Mouse (Mus musculus): ENCODE results near the gene Pdcd1lg2. TPM values are rescaled to one million over a fixed set of nuclear protein-coding genes. Genes with fewer than 3 reads are reported as not detected.
A peak's percentile ranks its signal among the peaks of the same experiment; 100 is the strongest.

Gene Pdcd1lg2
- total RNA-seq, 2 experiments from 2014 or later, result not detected

DNA sequence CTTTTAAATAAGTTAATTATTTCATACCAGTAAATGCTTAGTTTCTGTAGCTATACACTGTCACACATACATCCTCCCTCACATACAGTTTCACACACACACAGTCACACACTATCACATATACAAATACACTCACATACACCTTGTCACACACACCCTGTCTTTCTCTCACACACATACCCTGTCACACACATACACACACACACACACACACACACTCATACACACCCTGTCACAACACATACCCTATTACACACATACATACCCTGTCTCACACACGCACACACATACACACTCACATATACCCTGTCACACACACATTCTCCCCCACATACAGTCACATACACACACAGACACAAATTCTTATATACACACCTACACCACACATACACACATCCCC lies 47.3 kb downstream of the Pdcd1lg2 start:
- intact Hi-C loops (cut with DNase I; ENCODE audit: low total_unique reads), result no loop called here
- DNase-seq, result no peak

- no peak for DNase-seq
- intact Hi-C loops (cut with DNase I; ENCODE audit: low total_unique reads), result no loop called here
These were observed 51.7 kb downstream of the Pdcd1lg2 start for GRCm38 (mm10) chr19:29462462-29462861.

DNA sequence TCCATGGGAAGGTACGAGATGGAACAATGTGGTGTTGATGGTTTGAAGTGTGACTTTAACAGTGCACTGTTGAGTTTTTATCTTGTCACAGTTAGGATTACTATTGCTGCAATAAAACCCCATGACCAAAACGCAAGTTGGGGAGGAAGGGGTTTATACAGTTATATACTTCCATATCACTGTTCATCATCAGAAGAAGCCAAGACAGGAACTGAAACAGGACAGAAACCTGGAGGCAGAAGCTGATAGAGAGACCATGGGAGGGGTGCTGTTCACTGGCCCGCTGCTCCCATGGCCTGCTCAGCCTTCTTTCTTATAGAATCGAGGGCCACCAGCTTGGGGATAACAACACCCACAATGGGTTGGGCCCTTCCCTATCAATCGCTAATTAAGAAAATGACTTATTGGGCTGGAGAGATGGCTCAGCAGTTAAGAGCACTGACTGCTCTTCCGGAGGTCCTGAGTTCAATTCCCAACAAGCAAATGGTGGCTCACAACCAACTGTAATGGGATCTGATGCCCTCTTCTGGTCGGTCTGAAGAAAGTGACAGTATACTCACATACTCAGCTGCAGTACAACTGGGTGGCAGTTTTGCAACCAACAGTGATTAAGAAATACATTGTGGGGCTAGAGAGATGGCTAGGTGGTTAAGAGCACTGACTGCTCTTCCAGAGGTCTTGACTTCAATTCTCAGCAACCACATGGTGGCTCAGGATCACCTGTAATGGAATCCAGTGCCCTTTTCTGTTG lies 53.1 kb downstream of the Pdcd1lg2 start:
- no peak for DNase-seq
- intact Hi-C loops (cut with DNase I; ENCODE audit: low total_unique reads), result no loop called here

DNA sequence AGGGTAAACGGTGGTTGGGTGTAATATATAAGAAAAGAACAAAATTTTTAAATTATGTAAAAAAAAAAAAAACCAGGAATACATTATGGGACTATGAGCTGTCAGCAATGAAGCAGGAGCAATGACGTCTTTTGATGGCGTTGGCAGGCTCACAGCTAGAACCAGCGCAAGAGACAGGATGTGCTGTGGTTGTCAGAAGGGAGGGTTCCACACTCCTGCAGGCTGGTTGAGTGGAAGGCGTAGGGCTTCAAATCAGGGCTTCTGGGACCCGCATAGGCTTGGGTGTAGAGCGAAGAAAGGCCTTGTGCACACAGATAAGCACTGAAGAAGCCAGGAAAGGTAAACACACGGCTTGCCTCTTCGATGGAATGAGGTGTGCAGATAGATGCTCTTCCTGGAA lies 56.1 kb downstream of the Pdcd1lg2 start:
- DNase-seq, result no peak
- intact Hi-C loops (cut with DNase I; ENCODE audit: low total_unique reads), result no loop called here

DNA sequence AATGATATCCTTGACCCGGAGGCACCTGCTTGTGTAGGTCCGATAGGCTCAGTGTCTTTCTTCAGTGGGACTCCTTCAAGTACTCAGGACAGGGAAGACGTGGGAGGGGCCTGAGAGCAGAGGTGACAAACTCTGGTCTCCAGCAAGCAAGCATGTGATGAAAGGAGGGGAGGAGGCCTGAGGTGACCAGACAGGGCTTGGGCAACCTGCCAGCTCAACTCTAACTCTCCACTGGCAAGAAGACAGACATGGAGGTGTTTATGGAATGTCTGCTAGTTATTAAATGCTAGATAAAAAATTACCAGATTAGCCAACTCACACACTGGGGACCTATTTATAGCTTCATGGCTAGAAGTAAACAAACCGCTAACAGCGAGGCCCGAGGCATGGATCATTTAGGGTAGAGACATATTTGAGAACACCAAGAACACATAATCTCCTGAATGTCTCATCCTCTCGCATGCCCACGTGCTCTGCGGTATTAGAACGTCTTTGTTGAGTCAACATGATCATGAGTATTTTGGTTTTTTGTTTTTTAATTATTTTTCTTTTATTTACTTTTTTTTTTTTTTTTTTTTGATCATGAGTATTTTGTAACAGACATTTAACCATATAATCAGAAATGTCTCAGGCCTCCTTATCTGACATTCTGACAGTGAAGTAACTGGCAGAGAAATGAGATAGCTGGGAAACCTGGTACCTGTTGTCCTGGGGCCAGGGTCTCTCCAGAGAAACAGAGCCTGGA lies 58.4 kb downstream of the Pdcd1lg2 start:
- peak; percentile 25 for DNase-seq
- intact Hi-C loops (cut with DNase I; ENCODE audit: low total_unique reads), result no loop called here

GRCm38 (mm10) chr19:29469686-29470254 lies 59.1 kb downstream of the Pdcd1lg2 start:
- intact Hi-C loops (cut with DNase I; ENCODE audit: low total_unique reads), result no loop called here
- DNase-seq, result no peak

DNA sequence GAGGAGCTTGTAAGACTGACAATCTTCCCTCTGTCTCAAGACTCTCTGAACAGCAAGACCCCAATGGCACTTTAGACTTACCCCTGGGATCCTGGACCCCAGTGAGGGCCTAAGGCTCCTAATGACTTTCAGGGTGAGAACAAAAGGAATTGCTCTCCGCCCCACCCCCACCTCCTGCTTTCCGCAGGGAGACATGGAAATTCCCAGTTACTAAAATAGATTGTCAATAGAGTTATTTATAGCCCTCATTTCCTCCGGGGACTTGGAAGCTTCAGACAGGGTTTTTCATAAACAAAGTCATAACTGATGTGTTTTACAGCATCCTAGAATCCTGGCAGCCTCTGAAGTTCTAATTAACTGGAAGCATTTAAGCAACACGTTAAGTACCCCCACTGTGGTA lies 59.9 kb downstream of the Pdcd1lg2 start:
- peak; percentile 33 for DNase-seq
- intact Hi-C loops (cut with DNase I; ENCODE audit: low total_unique reads), result no loop called here

DNA sequence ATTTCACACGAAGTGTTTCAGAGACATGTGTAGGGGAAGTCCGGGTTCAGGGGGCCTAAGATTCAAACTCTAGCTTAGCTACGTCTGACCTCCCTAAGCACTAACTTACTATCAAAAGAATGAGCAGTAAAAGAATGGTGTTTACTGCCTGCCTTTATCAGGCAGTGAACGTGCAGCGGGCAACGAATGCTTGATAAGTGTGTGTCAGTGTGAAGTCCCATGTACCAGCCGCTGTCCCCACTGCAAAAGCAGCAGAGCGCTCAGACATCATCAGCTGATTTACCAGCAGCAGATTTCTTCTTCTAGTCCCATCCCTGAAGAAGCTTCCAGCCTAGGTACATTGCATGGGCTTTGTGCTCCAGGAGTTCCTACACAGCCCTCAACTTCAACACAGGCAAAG lies 61.7 kb downstream of the Pdcd1lg2 start:
- no peak for DNase-seq
- intact Hi-C loops (cut with DNase I; ENCODE audit: low total_unique reads), result no loop called here

- DNase-seq, result no peak
- intact Hi-C loops (cut with DNase I; ENCODE audit: low total_unique reads), result no loop called here
These were observed 62.2 kb downstream of the Pdcd1lg2 start for GRCm38 (mm10) chr19:29472946-29473345.

- DNase-seq, result no peak
- intact Hi-C loops (cut with DNase I; ENCODE audit: low total_unique reads), result no loop called here
These were observed 64.1 kb downstream of the Pdcd1lg2 start for GRCm38 (mm10) chr19:29474803-29475202.

DNA sequence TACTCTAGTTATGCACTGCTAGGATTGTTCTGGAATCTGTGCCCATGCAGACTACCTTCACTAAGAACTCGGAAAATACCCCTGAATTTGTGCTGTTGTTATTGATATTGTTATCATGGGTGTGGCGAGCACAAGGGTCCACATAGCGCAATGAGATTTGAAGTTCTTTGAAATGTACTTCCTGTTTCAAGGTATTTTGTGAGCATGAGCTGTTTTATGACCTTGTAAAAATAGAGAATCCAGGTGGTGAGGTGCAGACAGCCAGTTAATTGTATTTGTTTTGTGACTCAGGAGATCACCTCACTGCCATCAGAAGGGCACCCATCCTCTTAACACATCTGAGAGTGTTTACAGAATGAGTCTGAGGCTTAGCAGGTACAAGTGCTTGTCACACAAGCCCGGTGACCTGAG lies 64.5 kb downstream of the Pdcd1lg2 start:
- intact Hi-C loops (cut with DNase I; ENCODE audit: low total_unique reads), result no loop called here
- DNase-seq, result no peak

- no peak for DNase-seq
- intact Hi-C loops (cut with DNase I; ENCODE audit: low total_unique reads), result no loop called here
These were observed 67.9 kb downstream of the Pdcd1lg2 start for GRCm38 (mm10) chr19:29478598-29478997.

- intact Hi-C loops (cut with DNase I; ENCODE audit: low total_unique reads), result no loop called here
- no peak for DNase-seq
These were observed 70.9 kb downstream of the Pdcd1lg2 start for GRCm38 (mm10) chr19:29481578-29481977.

GRCm38 (mm10) chr19:29482148-29482547 lies 71.4 kb downstream of the Pdcd1lg2 start:
- no peak for DNase-seq
- intact Hi-C loops (cut with DNase I; ENCODE audit: low total_unique reads), result no loop called here

DNA sequence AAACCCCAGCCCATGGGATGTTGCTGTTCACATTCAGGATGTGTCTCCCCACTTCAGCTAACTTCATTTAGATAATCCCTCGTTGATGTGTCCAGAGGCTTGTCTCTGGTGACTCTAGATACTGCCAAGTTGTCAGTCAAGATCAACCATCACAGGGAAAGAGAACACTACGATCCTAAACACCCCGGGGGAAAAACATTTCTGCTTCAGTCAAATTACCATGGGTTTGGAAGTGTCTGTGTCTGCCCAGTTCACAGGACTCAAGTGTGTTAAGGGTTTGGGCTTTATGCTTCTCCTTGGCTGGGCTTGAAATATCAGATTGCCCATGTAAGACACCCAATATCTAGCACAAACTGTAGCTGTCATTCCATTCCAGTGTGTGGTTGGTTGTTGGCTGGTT lies 71.9 kb downstream of the Pdcd1lg2 start:
- no peak for DNase-seq
- intact Hi-C loops (cut with DNase I; ENCODE audit: low total_unique reads), result no loop called here

DNA sequence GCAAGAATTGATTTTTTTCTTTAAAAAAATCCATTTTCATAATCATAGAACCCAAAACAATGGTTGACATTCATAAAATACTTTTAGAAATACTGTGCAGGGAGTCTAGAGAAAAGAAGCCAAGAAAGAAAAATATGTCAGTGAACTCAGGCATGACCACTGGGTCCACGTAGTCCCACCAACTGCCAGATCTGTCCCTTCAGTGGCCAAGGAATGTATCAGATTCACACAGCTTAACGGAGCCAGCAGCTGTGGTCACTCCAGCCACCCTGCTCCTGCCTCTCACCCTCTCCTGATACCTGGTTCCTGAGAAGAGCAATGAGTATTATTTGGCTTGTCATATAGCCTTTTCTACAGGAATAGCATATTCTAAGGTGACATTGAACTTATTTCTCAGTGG lies 72.7 kb downstream of the Pdcd1lg2 start:
- peak; percentile 43 for DNase-seq
- intact Hi-C loops (cut with DNase I; ENCODE audit: low total_unique reads), result no loop called here

DNA sequence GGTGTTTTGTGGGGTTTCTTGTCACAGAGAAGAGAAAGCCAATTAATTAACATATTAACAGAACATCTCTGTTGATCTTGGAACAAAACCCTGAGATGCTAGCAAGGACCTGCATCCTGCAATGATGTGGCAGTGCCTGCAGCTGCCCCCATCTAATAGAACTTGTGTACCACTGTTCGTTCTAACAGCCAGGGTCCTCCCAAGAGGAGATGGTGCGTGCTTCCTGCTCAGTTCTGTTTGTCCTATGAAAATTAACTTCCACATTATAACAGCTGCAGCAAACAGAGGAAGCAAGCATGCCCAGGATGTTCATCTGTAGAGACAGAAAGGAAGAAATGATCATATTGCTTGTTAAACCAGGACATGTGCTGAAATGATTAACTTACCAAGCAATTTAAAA lies 73.8 kb downstream of the Pdcd1lg2 start:
- intact Hi-C loops (cut with DNase I; ENCODE audit: low total_unique reads), result no loop called here

GRCm38 (mm10) chr19:29485257-29485948 lies 74.7 kb downstream of the Pdcd1lg2 start:
- DNase-seq, result no peak
- intact Hi-C loops (cut with DNase I; ENCODE audit: low total_unique reads), result no loop called here

More for the DNA sequence above, 73.8 kb downstream of the Pdcd1lg2 start:
- no peak for DNase-seq

DNA sequence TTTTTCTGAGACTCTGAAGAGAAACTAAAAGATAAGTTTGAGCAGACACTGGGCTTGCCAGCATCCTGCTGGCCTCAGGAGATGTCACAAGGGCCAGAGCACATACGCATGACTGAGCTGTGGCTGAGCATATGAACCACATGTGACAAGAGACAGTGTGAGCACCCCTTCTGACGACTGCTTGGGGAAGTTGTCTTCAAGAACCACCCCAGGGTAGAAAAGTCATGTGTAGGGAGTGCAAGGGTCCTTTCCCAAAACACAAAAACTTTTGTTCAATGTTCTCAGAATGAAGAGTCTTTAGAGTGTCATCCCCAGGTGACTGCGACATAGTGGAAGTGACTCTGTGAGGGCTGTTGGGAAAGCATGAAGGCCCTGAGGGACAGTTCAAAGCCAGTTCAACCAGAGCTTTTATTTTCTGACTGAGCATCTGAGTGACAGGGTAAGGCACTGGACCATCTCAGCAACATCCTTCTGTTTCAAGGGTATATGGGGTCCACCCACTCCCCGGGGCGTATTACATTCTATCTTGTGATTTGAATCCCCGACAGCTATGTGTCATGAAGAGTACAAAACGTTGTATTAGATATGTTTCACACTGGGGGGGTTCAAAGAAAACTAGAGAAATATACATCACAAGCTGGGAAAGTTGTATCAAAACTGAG lies 76.0 kb downstream of the Pdcd1lg2 start:
- no peak for DNase-seq
- intact Hi-C loops (cut with DNase I; ENCODE audit: low total_unique reads), result no loop called here
